Mouse (Mus musculus): ENCODE measurements around the gene Vgll4.

GRCm38 (mm10) chr6:114932991-114933392 is 36.8 kb downstream of the Vgll4 start:
- no peak for TF ChIP-seq CTCF (IDR thresholded peaks at IDR 0.05)
- TF ChIP-seq EP300 (IDR thresholded peaks at IDR 0.05; ENCODE audit: insufficient read depth, low read depth, low read length), result no peak
- no peak for TF ChIP-seq POLR2A (IDR thresholded peaks at IDR 0.05; ENCODE audit: insufficient read depth, low read depth, low read length)

All from heart, adult 2 months (tissue).